Mouse (Mus musculus): ENCODE data around the gene Cic. TPM values are rescaled to one million over a fixed set of nuclear protein-coding genes. Genes with fewer than 3 reads are reported as not detected.

The Cic gene
- total RNA-seq, 2 experiments from 2014 or later = 38.2 to 44.1 TPM

- DNase-seq = no peak
- intact Hi-C loops (cut with DNase I; ENCODE audit: low total_unique reads) = no loop called here
Observed at GRCm38 (mm10) chr7:25266180-25266962, 1.1 kb upstream of the Cic start.

- intact Hi-C loops (cut with DNase I; ENCODE audit: low total_unique reads) = no loop called here
- DNase-seq = peak; percentile 99
Observed at GRCm38 (mm10) chr7:25267751-25268463, 403 bp downstream of the Cic start.

GRCm38 (mm10) chr7:25268588-25268987 lies 1.1 kb downstream of the Cic start:
- DNase-seq = no peak
- intact Hi-C loops (cut with DNase I; ENCODE audit: low total_unique reads) = no loop called here

GRCm38 (mm10) chr7:25269029-25269428 lies 1.5 kb downstream of the Cic start:
- intact Hi-C loops (cut with DNase I; ENCODE audit: low total_unique reads) = no loop called here
- no peak for DNase-seq

GRCm38 (mm10) chr7:25269545-25270271 lies 2.2 kb downstream of the Cic start:
- no peak for DNase-seq

GRCm38 (mm10) chr7:25270652-25271633 lies 3.4 kb downstream of the Cic start:
- intact Hi-C loops (cut with DNase I; ENCODE audit: low total_unique reads) = no loop called here
- no peak for DNase-seq

More at GRCm38 (mm10) chr7:25269545-25270271, 2.2 kb downstream of the Cic start:
- intact Hi-C loops (cut with DNase I; ENCODE audit: low total_unique reads) = no loop called here

GRCm38 (mm10) chr7:25271651-25272444 lies 4.3 kb downstream of the Cic start:
- intact Hi-C loops (cut with DNase I; ENCODE audit: low total_unique reads) = no loop called here
- DNase-seq = no peak

- no peak for DNase-seq
- intact Hi-C loops (cut with DNase I; ENCODE audit: low total_unique reads) = no loop called here
Observed at GRCm38 (mm10) chr7:25272445-25273258, 5.1 kb downstream of the Cic start.

- no peak for DNase-seq
- intact Hi-C loops (cut with DNase I; ENCODE audit: low total_unique reads) = no loop called here
Observed at GRCm38 (mm10) chr7:25273259-25274241, 6.0 kb downstream of the Cic start.

- DNase-seq = no peak
- intact Hi-C loops (cut with DNase I; ENCODE audit: low total_unique reads) = no loop called here
Observed at GRCm38 (mm10) chr7:25274571-25274970, 7.1 kb downstream of the Cic start.

- intact Hi-C loops (cut with DNase I; ENCODE audit: low total_unique reads) = loop anchor here (5.0 kb wide), 1 partner anchor 33 kb away; no protein-coding TSS in a partner anchor
- no peak for DNase-seq
Observed at GRCm38 (mm10) chr7:25274996-25275395, 7.5 kb downstream of the Cic start.

- no peak for DNase-seq
Observed at GRCm38 (mm10) chr7:25275555-25276298, 8.2 kb downstream of the Cic start.

GRCm38 (mm10) chr7:25277405-25277804 lies 9.9 kb downstream of the Cic start:
- DNase-seq = no peak

More at GRCm38 (mm10) chr7:25275555-25276298, 8.2 kb downstream of the Cic start:
- intact Hi-C loops (cut with DNase I; ENCODE audit: low total_unique reads) = loop anchor here (5.0 kb wide), 1 partner anchor 33 kb away; no protein-coding TSS in a partner anchor

GRCm38 (mm10) chr7:25277998-25278340 lies 10.5 kb downstream of the Cic start:
- intact Hi-C loops (cut with DNase I; ENCODE audit: low total_unique reads) = loop anchor here (5.0 kb wide), 1 partner anchor 36 kb away; no protein-coding TSS in a partner anchor
- DNase-seq = no peak

More at GRCm38 (mm10) chr7:25277405-25277804, 9.9 kb downstream of the Cic start:
- intact Hi-C loops (cut with DNase I; ENCODE audit: low total_unique reads) = loop anchor here (5.0 kb wide), 1 partner anchor 35 kb away; no protein-coding TSS in a partner anchor

- DNase-seq = peak; percentile 72
- intact Hi-C loops (cut with DNase I; ENCODE audit: low total_unique reads) = loop anchor here (5.0 kb wide), 1 partner anchor 36 kb away; no protein-coding TSS in a partner anchor
Observed at GRCm38 (mm10) chr7:25278341-25279075, 11.0 kb downstream of the Cic start.
